Comparison of ENCODE assay signal across 20 mouse cellular contexts in genomic region chr3:102732619-102733018, GRCm38 (mm10). TPM values are rescaled to one million over a fixed set of nuclear protein-coding genes. Genes with fewer than 3 reads are reported as not detected.
"Had no signal": no experiment of that assay in that cellular context is flagged by ENCODE, and none has a peak within 500 bp of the region (broad histone marks: within the 10 kb centered on the region; RNA-seq: fewer than 3 reads in every experiment).

No protein-coding gene starts in this region.

- H3K9me3 ChIP-seq: kidney, embryonic 15.5 days; limb, embryonic 10.5 days; liver, embryonic 15.5 days; midbrain, embryonic 12.5 days; neural tube, embryonic 12.5 days had no signal

- ATAC-seq: intestine, embryonic 16.5 days; lung, postnatal 0 days had no signal

- H3K36me3 ChIP-seq: kidney, embryonic 15.5 days; limb, embryonic 10.5 days; liver, embryonic 15.5 days; midbrain, embryonic 12.5 days; neural tube, embryonic 12.5 days had no signal

- H3K4me2 ChIP-seq: kidney, embryonic 15.5 days; liver, embryonic 11.5 days; liver, embryonic 15.5 days; midbrain, embryonic 12.5 days; neural tube, embryonic 12.5 days had no signal

- DNase-seq: kidney, adult 2 months; kidney, postnatal 25 days; lung, adult 2 months; lung, postnatal 4 days; right cerebral cortex, postnatal 14 days; thymus, postnatal 14 days had no signal

- H3K9ac ChIP-seq: kidney, embryonic 15.5 days; liver, embryonic 15.5 days; midbrain, embryonic 12.5 days; neural tube, embryonic 12.5 days had no signal

- H3K4me3 ChIP-seq: kidney, embryonic 15.5 days; left cerebral cortex, adult 2 months; limb, embryonic 10.5 days; liver, embryonic 15.5 days; midbrain, embryonic 12.5 days; myocyte; neural tube, embryonic 12.5 days had no signal

- H3K27ac ChIP-seq: kidney, embryonic 15.5 days; left cerebral cortex, adult 2 months; limb, embryonic 10.5 days; liver, embryonic 15.5 days; midbrain, embryonic 12.5 days; neural tube, embryonic 12.5 days had no signal

RNA-seq across cellular contexts. Expression of gene Tshb, which starts 49.9 kb away (rescaled TPM):
- total RNA-seq: layer of hippocampus, postnatal 25 days; left cerebral cortex, adult 2 months; left cerebral cortex, postnatal 14 days; megakaryocyte-erythroid progenitor cell, adult 5-6 weeks had no signal
- polyA plus RNA-seq: kidney, adult 2 months; limb, embryonic 14.5 days; liver, embryonic 15.5 days; midbrain, embryonic 12.5 days; myocyte had no signal
